Mouse (Mus musculus) adrenal gland, postnatal 25 days (tissue): ENCODE results near the gene Moxd1. TPM values are rescaled to one million over a fixed set of nuclear protein-coding genes. Genes with fewer than 3 reads are reported as not detected.

Experiments used
- total RNA-seq: library from RNA; stranded (reverse); gene quantifications from 2 replicates; pipeline ENCODE4 v1.2.3, GENCODE M21; 2021

Gene Moxd1
- total RNA-seq, 1 experiment from 2014 or later, result 0.21 TPM

Other genes starting within 250 kb of the Moxd1 start
- gene Taar6, start 237.9 kb upstream of the Moxd1 start, total RNA-seq, result not detected in 2 replicates
- not detected in 2 replicates for gene Taar7a, start 230.0 kb upstream of the Moxd1 start, total RNA-seq
- gene Taar7b, start 223.6 kb upstream of the Moxd1 start, total RNA-seq, result not detected in 2 replicates
- gene Taar7d, start 196.3 kb upstream of the Moxd1 start, total RNA-seq, result not detected in 2 replicates
- gene Taar7e, start 185.9 kb upstream of the Moxd1 start, total RNA-seq, result not detected in 2 replicates
- not detected in 2 replicates for gene Taar7f, start 174.0 kb upstream of the Moxd1 start, total RNA-seq
- gene Taar8a, start 147.0 kb upstream of the Moxd1 start, total RNA-seq, result not detected in 2 replicates
- not detected in 2 replicates for gene Taar8b, start 131.2 kb upstream of the Moxd1 start, total RNA-seq
- not detected in 2 replicates for gene Taar8c, start 121.6 kb upstream of the Moxd1 start, total RNA-seq
- not detected in 2 replicates for gene Taar9, start 114.0 kb upstream of the Moxd1 start, total RNA-seq
- gene Stx7, start 74.2 kb upstream of the Moxd1 start, total RNA-seq, result 108 and 118 TPM in 2 replicates